Comparison of ENCODE assay signal across 9 mouse cellular contexts in the genomic region with DNA sequence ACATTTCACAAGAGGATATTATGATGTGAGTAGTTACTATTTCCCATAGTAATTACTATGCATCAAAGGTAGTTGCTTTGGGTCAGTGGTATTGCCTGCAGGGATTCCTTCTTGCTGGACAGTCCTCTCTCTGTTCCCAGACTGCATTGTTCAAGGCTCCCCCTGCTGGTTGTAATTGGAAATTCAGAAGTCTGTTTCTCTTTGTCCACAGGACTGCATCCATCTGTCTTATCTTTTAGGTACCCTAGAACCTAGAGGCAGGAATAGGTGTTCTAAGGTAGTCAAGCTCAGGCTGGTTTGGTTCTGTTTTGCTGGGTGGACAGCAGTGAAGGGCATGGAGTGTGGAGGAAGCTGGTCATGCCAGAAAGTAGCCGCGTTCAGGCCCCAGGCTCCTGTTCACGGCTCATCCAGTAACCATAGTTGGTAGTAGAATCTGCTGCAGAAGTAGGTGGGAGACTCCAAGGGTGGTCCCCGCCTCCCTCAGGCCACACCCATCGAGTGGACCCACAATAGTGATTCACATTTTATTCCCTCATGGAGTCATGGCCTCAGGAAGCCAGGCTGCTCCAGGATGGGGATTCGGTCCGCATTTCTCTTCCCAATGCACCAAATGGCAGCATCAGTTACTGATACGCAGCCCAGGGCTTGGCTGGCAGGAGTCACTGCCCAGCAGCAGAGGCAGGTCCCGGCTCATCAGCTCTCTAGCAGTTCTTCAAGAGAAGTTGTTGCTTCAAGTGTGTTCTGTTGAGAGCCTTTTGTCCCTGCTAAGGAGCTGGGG. TPM values are rescaled to one million over a fixed set of nuclear protein-coding genes. Genes with fewer than 3 reads are reported as not detected.
DNase-seq lines count a peak whose midpoint lies in the region; ATAC-seq lines count a peak whose summit lies in the region.
"Had no signal": no experiment of that assay in that cellular context is flagged by ENCODE, and none has a peak within 500 bp of the region (broad histone marks: within the 10 kb centered on the region; RNA-seq: fewer than 3 reads in every experiment).

No protein-coding gene starts in this region.

- no peaks in the 10 kb centered on the region for H3K27me3 ChIP-seq in hindbrain, embryonic 11.5 days (ENCODE audit: control insufficient read depth, insufficient read depth, low read length)
- no peaks in the 10 kb centered on the region for H3K27me3 ChIP-seq in hindbrain, embryonic 16.5 days (replicated peaks; ENCODE audit: control insufficient read depth, insufficient read depth, low read length)
- no peaks in the 10 kb centered on the region for H3K27me3 ChIP-seq in forebrain, embryonic 13.5 days
- H3K27me3 ChIP-seq in lung, embryonic 16.5 days (ENCODE audit: control insufficient read depth, insufficient read depth, low read depth, low read length), result no peaks in the 10 kb centered on the region
- H3K27me3 ChIP-seq: limb, embryonic 12.5 days had no signal

- no peak overlapping the region for H3K4me2 ChIP-seq in hindbrain, embryonic 11.5 days (replicated peaks; ENCODE audit: low read depth, low read length)
- H3K4me2 ChIP-seq in hindbrain, embryonic 16.5 days (ENCODE audit: low read length), result no peak overlapping the region
- no peak overlapping the region for H3K4me2 ChIP-seq in forebrain, embryonic 13.5 days
- H3K4me2 ChIP-seq in lung, embryonic 16.5 days (ENCODE audit: low read depth, low read length), result no peak overlapping the region
- H3K4me2 ChIP-seq: limb, embryonic 12.5 days had no signal

- H3K9ac ChIP-seq in hindbrain, embryonic 11.5 days (ENCODE audit: low read depth, low read length), result no peak overlapping the region
- H3K9ac ChIP-seq in hindbrain, embryonic 16.5 days (ENCODE audit: low read depth, low read length), result no peak overlapping the region
- no peak overlapping the region for H3K9ac ChIP-seq in forebrain, embryonic 13.5 days
- no peak overlapping the region for H3K9ac ChIP-seq in lung, embryonic 16.5 days (ENCODE audit: low read length)
- H3K9ac ChIP-seq: limb, embryonic 12.5 days had no signal

- peak; percentile 84 for DNase-seq in hindbrain, embryonic 11.5 days (ENCODE audit: low spot score)
- DNase-seq in CD8-positive naive resting alpha-beta T cell, adult 2 months (ENCODE audit: low read depth in 2 of 2, low spot score in 2 of 2), result peak; percentile 47 to 55
- peak; percentile 46 for DNase-seq in c-Kit-positive CD71-negative TER-119-negative erythroid progenitor cells, embryonic 14.5 days (ENCODE audit: low read depth)
- DNase-seq in kidney, adult 11 months, result peak; percentile 17
- DNase-seq in spleen, postnatal 10 days (ENCODE audit: low spot score in 2 of 2), result peak; percentile 47 to 69

- H3K4me3 ChIP-seq in hindbrain, embryonic 11.5 days (ENCODE audit: low read depth, low read length), result no peak overlapping the region
- H3K4me3 ChIP-seq in hindbrain, embryonic 16.5 days (ENCODE audit: low read length), result no peak overlapping the region
- no peak overlapping the region for H3K4me3 ChIP-seq in forebrain, embryonic 13.5 days
- H3K4me3 ChIP-seq in lung, embryonic 16.5 days (ENCODE audit: low read length), result no peak overlapping the region
- H3K4me3 ChIP-seq: limb, embryonic 12.5 days had no signal

- H3K27ac ChIP-seq in hindbrain, embryonic 11.5 days (ENCODE audit: low read depth, low read length), result no peak overlapping the region
- H3K27ac ChIP-seq in hindbrain, embryonic 16.5 days (ENCODE audit: low read depth, low read length), result no peak overlapping the region
- no peak overlapping the region for H3K27ac ChIP-seq in forebrain, embryonic 13.5 days
- no peak overlapping the region for H3K27ac ChIP-seq in lung, embryonic 16.5 days (ENCODE audit: low read length)
- H3K27ac ChIP-seq: limb, embryonic 12.5 days had no signal

- no peaks in the 10 kb centered on the region for H3K9me3 ChIP-seq in hindbrain, embryonic 11.5 days (ENCODE audit: control insufficient read depth, low read length)
- H3K9me3 ChIP-seq in hindbrain, embryonic 16.5 days (ENCODE audit: control insufficient read depth, low read length), result no peaks in the 10 kb centered on the region
- H3K9me3 ChIP-seq in forebrain, embryonic 13.5 days (replicated peaks), result no peaks in the 10 kb centered on the region; the same call in 1 of the 2 replicates
- no peaks in the 10 kb centered on the region for H3K9me3 ChIP-seq in lung, embryonic 16.5 days (ENCODE audit: control insufficient read depth, low read length)
- H3K9me3 ChIP-seq: limb, embryonic 12.5 days had no signal

- no peaks in the 10 kb centered on the region for H3K36me3 ChIP-seq in hindbrain, embryonic 11.5 days (ENCODE audit: control insufficient read depth, insufficient read depth, low read length)
- no peaks in the 10 kb centered on the region for H3K36me3 ChIP-seq in hindbrain, embryonic 16.5 days (ENCODE audit: control insufficient read depth, insufficient read depth, low read length)
- H3K36me3 ChIP-seq in forebrain, embryonic 13.5 days (ENCODE audit: poor library complexity, severe bottlenecking), result no peaks in the 10 kb centered on the region
- H3K36me3 ChIP-seq in lung, embryonic 16.5 days (ENCODE audit: control insufficient read depth, insufficient read depth, low read length), result no peaks in the 10 kb centered on the region
- H3K36me3 ChIP-seq: limb, embryonic 12.5 days had no signal

- ATAC-seq in hindbrain, embryonic 11.5 days (ENCODE audit: low FRiP score), result peak; percentile 57; the same call in 1 of the 2 replicates
- no peak; the same call in 1 of the 2 replicates for ATAC-seq in hindbrain, embryonic 16.5 days
- peak; percentile 41; the same call in 1 of the 2 replicates for ATAC-seq in forebrain, embryonic 13.5 days
- peak; percentile 52; the same call in 1 of the 2 replicates for ATAC-seq in lung, embryonic 16.5 days (ENCODE audit: low read depth)

- 76% methylated on average over 9 of the region's 9 CpGs for WGBS in hindbrain, embryonic 11.5 days
- 74% methylated on average over 9 of the region's 9 CpGs for WGBS in hindbrain, embryonic 16.5 days
- 80% methylated on average over 9 of the region's 9 CpGs for WGBS in forebrain, embryonic 13.5 days
- 71% methylated on average over 9 of the region's 9 CpGs for WGBS in lung, embryonic 16.5 days

- no peaks in the 10 kb centered on the region for H3K4me1 ChIP-seq in hindbrain, embryonic 11.5 days (replicated peaks; ENCODE audit: control insufficient read depth, insufficient read depth, low read length)
- H3K4me1 ChIP-seq in hindbrain, embryonic 16.5 days (ENCODE audit: control insufficient read depth, insufficient read depth, low read depth, low read length), result no peaks in the 10 kb centered on the region
- no peaks in the 10 kb centered on the region for H3K4me1 ChIP-seq in forebrain, embryonic 13.5 days
- no peaks in the 10 kb centered on the region for H3K4me1 ChIP-seq in lung, embryonic 16.5 days (replicated peaks; ENCODE audit: control insufficient read depth, insufficient read depth, low read length)
- H3K4me1 ChIP-seq: limb, embryonic 12.5 days had no signal

RNA-seq across cellular contexts. Expression of gene Caprin1, which starts 51.7 kb away (rescaled TPM):
- 610 and 653 TPM in 2 replicates for polyA plus RNA-seq in hindbrain, embryonic 11.5 days (2014; fragmentation: Nextera tagmentation; extraction: Ambion mirVana)
- polyA plus RNA-seq in hindbrain, embryonic 16.5 days (2015; fragmentation: Nextera tagmentation; extraction: Ambion mirVana), result 263 and 333 TPM in 2 replicates
- polyA plus RNA-seq in forebrain, embryonic 13.5 days (2015; fragmentation: Nextera tagmentation; extraction: Ambion mirVana), result 439 and 458 TPM in 2 replicates
- 265 and 302 TPM in 2 replicates for polyA plus RNA-seq in lung, embryonic 16.5 days (2015; fragmentation: Nextera tagmentation; extraction: Ambion mirVana)

Comparison
In these comparisons a context has a peak if more than half of its experiments do, and no peak if none do; other contexts are left out.
1. DNase-seq: peak in every context shown above with its lines; median percentile 84 in hindbrain, embryonic 11.5 days; 58 in spleen, postnatal 10 days; 51 in CD8-positive naive resting alpha-beta T cell, adult 2 months; 46 in c-Kit-positive CD71-negative TER-119-negative erythroid progenitor cells, embryonic 14.5 days; 17 in kidney, adult 11 months.